Mouse (Mus musculus) adrenal gland, postnatal 36 days (tissue): ENCODE results near the gene Ppp3ca. TPM values are rescaled to one million over a fixed set of nuclear protein-coding genes. Genes with fewer than 3 reads are reported as not detected.
"Not testable (repeated sequence)": the region's sequence is repeated elsewhere in the genome, so short reads cannot be mapped to it uniquely, and the experiment has no call there.

Source experiments
- DNase-seq, 2 experiments: peaks; one replicate each; pipeline ENCODE4 v3.0.0; 2021; ENCODE audit warnings: mixed read lengths in 1 of 2
- total RNA-seq, 2 experiments: library from RNA; stranded (reverse); gene quantifications; 2 replicates each; pipeline ENCODE4 v1.2.3; 2021

Ppp3ca gene
- total RNA-seq, 2 experiments from 2014 or later: 35.1 to 67.2 TPM

GRCm38 (mm10) chr3:136686429-136686828 lies 16.5 kb downstream of the Ppp3ca start:
- DNase-seq: no peak

GRCm38 (mm10) chr3:136688101-136688586 lies 18.2 kb downstream of the Ppp3ca start:
- no peak for DNase-seq

GRCm38 (mm10) chr3:136689793-136690543 lies 20.0 kb downstream of the Ppp3ca start:
- DNase-seq: no peak

DNA sequence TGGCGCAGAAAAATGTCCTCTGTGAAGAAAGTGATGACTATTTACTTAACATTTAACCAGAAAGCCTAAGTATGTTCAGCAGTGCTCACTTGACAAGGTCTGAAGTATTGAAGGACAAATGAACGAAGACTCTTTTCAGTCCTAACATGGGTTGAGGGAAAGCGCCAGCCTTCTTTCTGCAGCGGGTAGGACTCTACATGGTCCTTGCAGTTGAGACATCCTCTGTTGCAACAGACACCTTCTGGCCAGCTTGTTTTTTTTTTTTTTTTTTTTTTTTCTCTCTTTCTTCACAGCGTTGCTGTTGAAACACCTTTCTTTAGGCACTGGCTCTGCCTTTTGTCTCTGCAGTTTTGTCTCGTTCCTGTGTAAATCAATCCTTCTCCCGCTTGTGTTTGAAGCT lies 22.1 kb downstream of the Ppp3ca start:
- DNase-seq: no peak

DNA sequence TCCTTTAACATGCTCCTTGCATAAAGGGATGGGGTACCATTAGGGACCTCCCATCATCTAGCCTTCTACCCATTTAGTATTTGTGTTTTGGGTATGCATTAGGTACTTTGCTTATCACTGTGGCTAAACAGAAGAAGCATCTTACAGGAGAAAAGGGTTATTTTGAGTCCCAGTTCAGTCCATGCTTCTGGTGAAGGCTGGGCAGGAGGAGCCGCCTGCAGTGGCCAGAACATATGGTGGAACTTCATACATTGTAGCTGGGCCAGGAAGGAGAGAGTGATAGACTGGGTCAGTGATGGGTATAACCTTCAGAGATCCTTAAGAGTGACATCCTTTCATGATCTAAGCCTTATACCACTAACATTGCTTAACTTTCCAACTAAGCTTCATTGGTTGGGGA lies 23.6 kb downstream of the Ppp3ca start:
- DNase-seq: no peak

DNA sequence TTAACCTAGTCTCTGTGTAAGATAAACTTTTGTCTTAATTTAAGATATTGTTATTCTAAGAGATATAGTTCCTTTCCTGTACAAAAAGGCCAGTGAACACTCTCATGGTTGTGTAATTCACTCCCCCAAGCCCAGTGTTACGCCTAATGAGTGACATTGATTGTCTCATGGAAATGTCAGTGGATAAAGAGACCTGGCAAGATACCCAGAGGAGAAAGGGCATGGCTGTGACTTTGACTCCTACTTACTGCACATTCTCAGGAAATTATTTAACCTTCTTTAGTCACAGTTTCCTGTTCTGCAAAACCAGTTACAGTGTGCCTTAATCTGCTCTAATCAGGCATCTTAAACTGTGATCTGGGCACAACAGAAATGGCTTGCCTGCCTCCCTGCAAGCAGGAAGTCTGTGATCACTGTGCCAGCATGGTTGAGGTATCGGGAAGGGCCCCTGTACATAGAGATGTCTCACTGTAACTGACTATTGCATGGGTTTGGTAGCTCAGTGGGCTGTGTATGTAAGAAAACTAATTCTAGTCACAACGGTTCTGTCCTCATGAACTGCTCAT lies 27.8 kb downstream of the Ppp3ca start:
- DNase-seq: no peak

GRCm38 (mm10) chr3:136699711-136700110 lies 29.8 kb downstream of the Ppp3ca start:
- not testable (repeated sequence) for DNase-seq

DNA sequence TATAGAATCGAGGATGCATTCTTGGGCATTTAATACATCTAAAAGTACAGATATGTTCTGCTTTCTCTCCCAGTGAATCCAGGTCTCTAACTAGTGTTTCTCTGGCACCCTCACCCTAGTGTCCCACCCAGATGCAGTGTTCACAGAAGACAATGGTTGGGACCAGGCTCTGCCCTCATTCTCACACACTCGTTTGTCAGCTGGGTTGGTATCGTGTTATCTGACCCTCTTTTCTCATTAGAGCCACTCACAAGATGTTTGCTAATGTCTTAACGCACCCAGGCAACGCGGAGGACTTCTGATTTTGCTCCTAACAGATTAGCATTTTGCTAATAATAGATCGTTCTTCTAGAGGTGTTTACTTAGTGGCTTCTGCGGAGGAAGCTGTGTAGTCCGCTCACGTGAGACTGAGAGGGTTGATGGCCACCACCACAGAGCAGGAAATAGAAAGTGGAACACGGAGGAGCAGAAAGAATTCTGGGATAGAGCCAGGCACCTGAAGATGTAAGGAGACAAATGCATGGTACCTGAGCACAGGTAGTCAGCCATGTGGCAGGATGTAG lies 30.6 kb downstream of the Ppp3ca start:
- DNase-seq: no peak

- DNase-seq: no peak
Observed at GRCm38 (mm10) chr3:136702861-136703260, 32.9 kb downstream of the Ppp3ca start.

- DNase-seq: no peak
Observed at GRCm38 (mm10) chr3:136704515-136705247, 34.8 kb downstream of the Ppp3ca start.

GRCm38 (mm10) chr3:136706048-136706447 lies 36.1 kb downstream of the Ppp3ca start:
- no peak for DNase-seq

DNA sequence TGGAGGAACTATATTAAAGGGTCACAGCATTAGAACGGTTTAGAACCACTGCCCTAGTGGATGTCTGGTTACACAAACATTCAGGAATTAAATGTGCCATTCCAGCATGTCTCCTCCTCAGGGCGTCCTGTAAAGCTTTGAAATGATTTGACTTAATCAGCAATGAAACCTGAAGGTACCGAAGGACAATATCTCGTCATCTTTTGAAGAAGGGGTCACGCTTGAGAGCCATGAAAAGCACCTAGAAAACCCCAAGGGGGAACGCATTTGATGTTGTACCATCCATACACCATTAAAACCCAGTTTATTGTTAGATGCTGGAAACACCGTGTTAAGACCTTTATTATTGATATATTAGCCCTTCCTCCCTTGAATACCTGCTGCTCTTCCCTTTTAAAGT lies 36.8 kb downstream of the Ppp3ca start:
- DNase-seq: no peak

DNA sequence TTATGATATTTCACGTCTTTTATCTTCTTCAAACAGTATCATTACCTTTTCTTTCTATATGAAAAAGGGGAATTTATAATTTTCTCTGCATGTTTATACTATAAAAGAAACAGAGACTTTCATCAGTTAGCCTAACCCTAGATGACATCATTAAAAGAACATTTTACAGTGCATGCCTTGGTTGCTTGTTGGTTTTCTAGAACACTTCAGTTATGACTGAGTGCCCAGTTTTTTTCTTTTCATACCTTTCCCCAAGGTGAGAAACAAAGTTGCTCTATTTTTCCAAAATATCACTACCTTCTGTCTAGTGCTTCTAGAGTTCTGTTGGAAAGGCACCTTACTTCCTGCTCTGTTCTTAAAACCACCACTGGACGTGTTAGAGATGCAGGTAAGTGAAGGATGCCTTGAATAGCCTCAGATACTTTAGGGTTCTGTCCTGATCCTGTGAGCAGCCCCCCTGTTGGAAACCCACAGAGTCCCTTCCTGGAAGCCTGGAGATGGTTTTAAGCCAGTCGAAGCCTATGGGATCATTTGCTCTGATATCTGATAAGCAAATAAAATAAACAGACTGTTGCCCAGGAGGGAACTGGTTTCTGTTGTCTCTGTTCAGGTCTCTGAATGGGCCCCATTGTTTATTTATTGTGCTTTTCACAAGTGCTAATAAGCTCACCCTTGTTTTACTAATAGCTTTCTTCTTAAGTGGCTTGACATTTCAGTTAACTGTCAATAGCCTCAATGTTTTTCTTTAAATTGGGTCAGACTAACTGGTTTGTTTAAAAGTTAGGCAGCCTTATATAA lies 37.5 kb downstream of the Ppp3ca start:
- no peak for DNase-seq

- DNase-seq: peak in 1 of 2 experiments; percentile 29
Observed at GRCm38 (mm10) chr3:136708230-136708629, 38.3 kb downstream of the Ppp3ca start.

GRCm38 (mm10) chr3:136710310-136710906 lies 40.5 kb downstream of the Ppp3ca start:
- DNase-seq: no peak

DNA sequence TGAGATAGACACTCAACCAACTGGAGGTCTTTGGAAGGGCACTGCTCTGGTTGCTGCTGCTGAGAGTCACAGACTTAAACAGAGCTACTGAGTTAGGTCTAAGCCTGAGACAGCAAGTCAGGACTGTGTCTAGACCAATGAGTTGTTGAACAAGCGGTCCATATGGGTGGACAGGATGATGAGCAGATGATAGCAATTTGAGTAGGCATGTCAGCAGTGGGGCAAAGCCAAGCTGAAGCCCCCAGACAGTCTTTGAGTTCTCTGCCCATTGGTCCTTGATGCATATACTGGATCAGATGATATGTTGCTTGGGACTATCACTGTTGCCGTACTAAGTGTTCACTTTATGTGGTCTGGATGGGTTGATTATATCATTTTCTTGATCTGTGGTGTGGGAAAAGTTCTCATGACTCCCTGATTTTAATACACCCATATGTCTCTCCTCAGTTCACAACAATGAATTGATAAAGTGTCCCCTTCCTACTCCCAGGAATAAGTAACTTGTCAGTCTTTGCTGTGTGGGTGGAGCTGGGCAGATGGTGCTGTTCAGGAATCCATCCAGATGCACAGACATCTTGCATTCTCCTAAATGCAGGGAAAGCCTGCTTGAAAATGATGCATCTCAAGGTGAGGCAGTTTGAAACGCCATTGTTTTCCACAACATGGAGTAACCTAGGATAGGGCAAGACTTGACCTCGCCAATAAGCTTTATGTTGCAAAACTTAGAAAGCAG lies 44.5 kb downstream of the Ppp3ca start:
- DNase-seq: no peak

GRCm38 (mm10) chr3:136716247-136716646 lies 46.3 kb downstream of the Ppp3ca start:
- DNase-seq: no peak

DNA sequence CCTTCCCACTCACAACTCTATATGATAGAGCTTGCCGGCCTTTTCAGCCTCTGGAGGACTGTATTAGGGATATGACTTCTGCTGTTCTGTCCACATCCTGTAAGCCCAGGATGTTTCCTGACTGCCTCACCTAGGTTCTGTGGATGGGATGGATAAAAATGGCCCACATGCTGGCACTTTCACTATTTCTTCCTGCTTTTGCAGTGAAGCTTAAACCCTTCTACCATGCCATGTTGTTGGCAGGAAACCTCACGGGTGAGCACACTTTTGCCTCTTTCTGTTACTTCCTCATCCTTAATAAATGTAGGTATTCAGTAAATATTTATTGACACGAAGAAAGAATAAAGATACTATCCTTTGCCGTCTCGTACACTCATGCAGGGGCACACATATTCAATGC lies 48.5 kb downstream of the Ppp3ca start:
- DNase-seq: no peak

DNA sequence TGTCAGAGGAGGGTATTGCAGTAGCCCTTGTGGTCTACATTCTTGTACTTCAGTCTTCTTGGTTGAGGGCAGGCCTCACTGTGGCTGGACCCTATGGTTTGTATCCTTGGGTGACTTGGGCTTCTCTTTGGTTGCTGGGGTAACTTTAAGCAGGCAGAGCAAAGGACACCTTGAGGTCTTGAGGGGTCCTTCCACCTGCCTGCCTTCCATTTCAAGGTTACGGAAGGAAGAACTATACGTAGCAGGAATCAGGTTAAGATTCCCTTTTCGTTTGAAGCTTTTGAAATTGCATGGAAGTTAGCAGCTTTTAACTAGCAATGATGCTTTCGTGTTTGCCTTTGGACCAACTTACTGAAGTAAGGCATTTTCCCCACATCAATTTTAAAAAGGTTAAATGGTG lies 51.3 kb downstream of the Ppp3ca start:
- DNase-seq: no peak

DNA sequence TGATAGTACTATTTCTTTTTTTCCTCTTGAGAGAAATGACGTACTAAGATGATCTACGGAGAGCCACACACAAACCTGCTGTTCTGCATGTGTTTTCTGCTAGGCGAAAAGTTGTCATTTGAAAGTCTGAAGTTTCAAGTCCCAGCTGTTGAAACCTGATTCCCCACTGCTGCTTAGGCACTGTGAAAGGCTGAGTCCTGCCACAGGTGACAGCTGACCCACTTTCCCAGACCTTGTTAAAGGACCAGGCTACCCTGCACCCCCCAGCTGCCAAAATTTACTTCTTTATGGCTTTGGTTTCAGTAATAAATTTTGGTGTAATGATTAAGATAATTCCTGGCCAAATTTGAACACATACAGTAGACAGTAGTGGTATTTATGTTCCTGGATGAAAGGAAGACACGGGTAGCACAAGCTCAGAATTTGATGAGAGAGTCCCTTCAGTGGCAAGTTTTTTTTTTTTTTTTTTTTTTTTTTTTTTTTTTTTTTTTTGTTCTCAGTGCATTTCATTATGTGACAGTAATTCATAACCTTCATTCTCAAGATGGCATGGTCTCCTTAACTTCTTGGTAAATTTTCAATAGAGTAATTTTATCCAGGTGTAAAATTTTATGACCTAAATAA lies 52.0 kb downstream of the Ppp3ca start:
- DNase-seq: no peak
